Mouse (Mus musculus): ENCODE data around the gene Tmem206.

Tmem206 gene

DNA sequence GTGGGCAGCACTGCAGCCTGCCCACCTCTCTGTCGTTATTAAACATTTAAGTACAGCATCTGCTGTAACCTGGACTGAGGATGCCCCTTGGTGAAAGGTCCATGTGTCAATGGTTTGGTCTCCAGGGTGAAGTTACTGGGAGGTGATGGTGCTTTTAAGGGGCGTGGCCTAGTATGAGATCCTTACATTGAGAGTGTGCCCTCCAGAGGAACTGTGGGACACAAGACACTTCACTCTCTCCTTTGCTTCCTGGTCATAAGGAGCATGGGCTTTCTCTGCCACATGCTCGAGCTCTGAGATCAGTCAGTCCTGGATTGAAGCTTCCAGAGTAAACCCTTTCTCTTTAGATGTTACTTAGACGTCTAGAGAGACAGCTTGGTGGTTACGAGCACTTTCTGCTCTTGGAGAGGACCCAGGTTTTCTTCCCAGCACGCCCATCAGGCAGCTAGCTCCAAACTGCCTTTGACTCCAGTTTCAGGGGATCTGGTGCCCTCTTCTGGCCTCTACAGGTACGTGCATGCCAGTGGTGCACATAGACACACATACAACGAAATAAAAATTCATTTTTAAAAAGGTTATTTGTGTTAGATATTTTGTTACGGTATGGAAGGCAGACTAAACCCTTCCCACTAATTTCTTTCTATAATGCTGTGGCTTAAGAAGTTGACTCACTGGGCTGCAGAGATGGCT is 17.8 kb upstream of the Tmem206 start:
- DNase-seq (ENCODE audit: low spot score in 2 of 2): no peak

DNA sequence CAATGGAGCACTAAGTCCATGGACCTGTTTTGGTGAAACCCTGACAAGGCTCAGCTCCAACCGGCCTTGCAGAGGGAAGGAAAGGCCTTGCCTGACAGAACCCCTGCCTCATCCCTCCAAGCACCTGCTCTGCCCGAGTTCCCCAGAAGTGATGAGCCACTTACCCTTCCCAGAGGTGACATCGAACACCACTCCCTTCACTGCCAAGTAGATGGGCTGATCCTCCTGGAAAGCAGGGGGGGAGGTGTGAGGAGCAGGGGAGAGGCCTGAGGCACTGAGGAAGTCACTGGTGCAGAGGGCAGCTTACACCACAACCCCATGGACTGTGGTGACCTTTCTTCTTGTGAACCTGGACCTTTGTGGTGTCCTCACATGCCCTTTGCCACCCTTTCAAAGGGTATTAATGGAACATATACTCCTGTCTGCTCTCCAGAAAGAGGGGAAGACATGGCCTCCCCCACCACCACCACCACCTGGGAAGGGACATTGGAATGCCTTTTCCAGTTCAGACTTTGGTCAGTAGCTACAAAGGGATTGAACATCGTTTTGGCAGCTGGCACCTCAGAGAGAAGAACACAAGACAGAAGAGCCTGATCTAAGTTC is 14.3 kb upstream of the Tmem206 start:
- DNase-seq (ENCODE audit: low spot score in 2 of 2): no peak

DNA sequence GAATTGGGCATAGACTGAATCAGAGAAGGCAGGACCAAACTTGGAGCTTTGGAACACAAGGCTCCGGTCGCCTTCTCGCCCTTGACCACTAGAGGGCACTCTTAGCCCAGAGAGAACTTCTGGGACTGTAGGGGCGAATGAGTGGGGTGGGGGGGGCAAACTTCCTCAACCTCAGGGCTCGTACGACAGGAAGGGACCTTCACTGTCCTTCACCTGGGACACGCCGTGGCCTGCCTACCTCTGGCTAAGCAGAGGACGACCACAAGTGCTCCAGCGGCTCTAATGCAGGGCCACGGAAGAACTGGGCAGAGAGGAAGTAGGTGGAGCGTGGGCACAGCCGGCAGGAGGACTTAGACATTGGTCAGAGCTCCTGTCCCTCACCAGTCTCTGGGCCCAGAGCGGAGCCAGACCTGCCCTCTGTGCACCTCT is 13.2 kb upstream of the Tmem206 start:
- peak; percentile 80 to 82 for DNase-seq (ENCODE audit: low spot score in 2 of 2)

DNA sequence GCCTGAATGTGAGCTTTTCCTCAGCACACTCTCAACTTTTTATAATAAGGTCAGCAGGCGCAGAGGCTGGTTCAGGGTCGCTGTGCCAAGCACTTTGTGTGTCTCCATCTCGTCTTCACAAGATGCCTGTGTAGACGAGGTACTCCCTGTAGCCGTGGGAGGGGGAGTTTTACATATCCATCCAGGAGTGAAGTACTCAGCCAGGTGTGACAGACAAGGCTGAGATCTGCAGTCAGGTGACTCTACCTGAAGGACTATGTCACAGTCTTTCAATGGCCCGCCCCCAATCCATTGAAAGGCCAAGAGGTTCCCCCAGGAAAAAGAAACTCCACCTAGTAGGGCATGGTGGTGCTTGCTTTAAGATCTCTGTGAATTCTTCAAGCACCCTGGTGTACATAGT is 12.6 kb upstream of the Tmem206 start:
- no peak for DNase-seq (ENCODE audit: low spot score in 2 of 2)

DNA sequence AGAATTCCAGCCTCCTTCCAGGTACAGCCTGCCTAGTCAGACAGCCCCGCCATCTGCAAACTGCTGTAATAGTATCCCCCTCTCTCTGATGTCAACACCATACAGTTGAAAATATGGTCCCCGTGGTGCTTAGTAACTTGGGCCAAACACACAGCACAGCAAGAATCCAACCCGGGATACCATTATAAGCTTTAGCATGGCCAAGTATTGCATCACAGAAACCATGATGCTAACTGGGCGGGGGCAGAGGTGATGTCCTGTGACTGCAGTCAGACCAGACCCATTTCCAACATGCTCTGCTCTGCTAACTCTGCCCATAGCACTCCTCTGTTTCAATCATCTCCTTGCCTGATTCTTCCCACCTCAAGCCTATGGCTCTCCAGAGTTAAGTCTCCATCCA is 11.8 kb upstream of the Tmem206 start:
- no peak for DNase-seq (ENCODE audit: low spot score in 2 of 2)

DNA sequence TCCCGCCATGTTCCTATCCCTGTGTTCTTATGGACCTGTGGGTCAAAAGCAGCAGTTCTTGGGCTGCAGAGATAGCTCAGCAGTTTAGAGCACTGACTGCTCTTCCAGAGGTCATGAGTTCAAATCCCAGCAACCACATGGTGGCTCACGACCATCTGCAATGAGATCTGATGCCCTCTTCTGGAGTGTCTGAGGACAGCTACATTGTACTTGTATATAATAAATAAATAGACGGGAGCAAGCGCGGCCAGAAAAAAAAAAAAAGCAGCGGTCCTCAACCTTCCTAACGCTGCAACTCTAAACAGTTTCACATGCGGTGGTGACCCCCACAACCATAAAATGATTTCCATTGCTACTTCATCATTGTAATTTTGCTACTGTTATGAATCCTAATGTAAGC is 8.9 kb upstream of the Tmem206 start:
- DNase-seq (ENCODE audit: low spot score in 2 of 2): no peak

DNA sequence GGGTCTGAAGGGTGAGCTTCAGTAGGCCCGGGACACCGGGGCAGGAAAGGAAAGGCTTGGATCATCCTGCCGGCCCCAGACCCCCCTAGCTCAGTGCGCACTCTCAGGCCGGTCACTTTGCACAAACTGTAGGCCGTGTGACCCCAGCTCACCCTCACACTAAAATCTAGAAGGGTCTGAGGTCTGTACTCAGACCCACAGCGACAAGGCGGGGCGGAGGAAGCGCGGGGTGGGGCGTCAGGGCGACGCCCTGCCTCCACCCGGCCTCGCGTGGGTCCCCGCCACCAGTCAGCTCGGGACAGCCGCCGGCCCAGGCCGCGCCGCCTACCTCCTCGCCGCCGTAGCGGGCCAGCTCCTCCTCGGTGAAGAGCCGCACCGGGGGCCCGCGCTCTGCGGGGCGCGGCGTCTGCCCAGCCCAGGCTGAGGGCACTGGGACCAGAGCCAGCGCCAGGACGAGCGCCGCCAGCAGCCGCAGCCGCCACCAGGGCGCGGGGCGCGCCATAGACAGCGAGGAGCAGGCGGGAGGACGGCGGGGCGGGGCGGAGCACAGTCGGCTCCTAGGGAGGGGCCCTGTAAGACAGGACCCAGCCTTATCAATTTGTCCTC is 8.0 kb upstream of the Tmem206 start, which contains the start of gene Nenf:
Gene Nenf (minus strand): TSS at position 604 of the 606 bp plus-strand sequence.
- peak; percentile 81 for DNase-seq (ENCODE audit: low spot score in 2 of 2)

DNA sequence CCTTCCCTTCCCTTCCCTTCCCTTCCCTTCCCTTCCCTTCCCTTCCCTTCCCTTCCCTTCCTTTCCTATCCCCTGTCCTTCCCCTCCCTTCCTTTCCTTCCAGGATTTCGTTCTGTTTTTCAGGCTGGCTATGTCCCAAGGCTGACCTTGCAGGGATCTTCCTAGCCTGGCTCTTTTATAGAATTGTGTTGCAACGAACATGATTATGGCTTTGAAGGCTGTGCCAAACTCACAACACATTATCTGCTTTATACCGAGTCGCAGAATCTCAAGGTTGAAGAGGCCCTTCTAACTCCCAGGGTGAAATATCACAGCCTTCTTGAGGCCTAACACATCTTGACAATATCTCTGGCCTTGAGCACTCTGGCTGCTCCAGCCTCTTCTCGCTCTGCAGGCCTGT is 7.0 kb upstream of the Tmem206 start:
- DNase-seq (ENCODE audit: low spot score in 2 of 2): no peak

DNA sequence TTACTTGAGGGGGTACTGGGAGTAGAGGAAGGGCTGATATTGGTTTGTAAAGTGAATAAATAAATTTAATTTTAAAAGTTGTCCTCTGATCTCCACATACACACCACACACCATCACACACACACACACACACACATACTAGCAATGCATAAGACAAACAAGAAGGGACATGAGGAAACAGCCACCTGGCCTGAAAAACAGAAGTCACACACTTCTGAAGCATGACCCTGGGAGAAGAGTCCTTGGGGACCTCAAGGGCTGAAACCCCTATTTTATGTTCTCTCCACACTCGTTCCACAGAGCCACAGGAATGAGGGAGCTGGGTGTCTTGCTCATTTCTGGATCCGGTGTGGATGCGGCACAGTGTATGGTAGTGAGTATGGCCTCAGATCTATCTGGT is 2.3 kb upstream of the Tmem206 start:
- peak; percentile 66 to 73 for DNase-seq (ENCODE audit: low spot score in 2 of 2)

DNA sequence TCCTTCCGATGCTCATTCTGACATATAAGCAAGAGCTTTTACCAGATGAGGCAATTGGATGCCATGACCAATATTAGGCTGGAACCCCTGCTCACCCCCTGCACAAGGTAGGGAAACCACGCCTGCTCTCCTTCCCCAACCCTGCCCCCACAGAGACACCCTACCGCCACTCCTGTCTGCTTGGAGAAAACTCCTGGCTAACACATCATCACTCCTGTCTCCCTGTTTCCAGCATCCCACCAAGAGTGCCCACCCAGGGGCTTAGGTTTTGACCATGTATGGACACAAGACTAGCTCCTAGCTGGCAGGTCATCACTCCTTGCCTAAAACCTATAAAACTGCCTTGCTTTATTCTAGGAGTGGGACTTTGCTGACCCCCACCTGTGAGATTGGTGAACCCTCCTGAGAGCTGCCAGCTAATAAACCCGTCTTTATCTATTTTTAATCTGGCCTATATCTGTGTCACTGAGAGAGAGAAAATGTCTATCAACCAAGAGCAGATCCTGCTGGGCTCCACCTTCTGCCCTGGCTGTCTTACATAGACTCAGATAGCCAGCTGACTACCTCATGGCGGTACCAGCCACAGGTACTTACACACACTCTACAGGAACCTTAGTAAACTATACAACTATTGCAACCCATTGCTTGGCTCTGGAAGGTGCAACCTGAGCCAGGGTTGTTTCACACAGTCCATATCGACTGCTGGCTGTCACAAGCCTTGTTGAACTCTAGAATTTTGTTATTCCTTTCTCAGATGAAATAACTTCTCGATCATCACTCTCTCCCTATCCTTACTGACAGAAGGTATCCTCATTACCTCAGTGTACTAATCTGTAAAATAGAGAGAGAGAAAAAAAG is 750 bp upstream of the Tmem206 start:
- DNase-seq (ENCODE audit: low spot score in 2 of 2): no peak

DNA sequence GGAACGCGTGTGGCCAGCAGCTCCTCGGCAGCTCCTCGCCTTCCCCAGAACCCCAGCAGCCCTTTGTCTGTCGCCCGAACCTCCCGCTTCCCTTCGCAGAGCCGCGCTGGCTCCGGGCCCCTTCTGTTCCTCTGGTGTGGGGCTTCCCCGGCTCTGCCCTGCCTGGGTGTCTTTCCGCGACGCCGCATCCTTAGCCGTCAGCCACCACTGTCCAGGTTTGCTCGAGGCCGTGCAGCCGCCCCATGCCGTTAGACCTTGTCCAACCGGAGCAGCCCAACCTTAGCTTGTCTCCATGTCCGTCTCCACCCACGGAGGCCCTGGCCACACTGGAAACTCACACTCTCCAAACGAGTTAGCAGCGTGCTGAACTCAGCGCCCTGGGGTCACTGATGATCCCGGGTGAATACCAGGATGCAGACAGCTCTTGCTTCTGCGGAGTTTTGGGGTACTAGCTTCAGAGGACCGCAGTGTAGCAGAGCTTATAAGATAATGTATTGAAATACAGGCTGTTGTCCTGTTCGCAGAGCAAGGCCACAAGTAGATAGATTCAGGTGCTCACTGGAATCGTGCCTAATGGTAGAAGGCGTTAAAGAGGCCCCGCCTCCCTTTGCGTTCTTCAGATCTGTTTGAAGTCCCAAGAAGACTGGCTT is 646 bp downstream of the Tmem206 start:
- DNase-seq (ENCODE audit: low spot score in 2 of 2): peak; percentile 82 to 83

DNA sequence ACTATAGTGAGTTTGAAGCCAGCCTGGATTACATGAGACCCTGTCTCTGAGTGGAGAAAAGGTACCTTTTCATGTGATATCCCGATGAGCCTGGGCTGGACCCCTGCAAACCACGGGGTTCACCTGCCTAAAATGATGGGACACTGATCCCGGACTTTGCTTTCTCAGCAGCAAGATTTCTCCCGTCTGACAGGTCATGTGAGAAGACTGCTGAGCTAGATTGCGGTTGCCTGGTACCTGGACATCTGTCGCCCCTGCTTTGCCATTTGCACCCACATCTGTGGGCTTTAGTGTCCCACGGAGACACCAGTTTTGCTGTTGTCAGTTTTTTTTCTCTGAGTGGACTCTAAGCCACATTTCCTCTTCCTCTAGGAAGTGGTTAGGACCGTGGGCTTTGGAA is 1.5 kb downstream of the Tmem206 start:
- no peak for DNase-seq (ENCODE audit: low spot score in 2 of 2)

DNA sequence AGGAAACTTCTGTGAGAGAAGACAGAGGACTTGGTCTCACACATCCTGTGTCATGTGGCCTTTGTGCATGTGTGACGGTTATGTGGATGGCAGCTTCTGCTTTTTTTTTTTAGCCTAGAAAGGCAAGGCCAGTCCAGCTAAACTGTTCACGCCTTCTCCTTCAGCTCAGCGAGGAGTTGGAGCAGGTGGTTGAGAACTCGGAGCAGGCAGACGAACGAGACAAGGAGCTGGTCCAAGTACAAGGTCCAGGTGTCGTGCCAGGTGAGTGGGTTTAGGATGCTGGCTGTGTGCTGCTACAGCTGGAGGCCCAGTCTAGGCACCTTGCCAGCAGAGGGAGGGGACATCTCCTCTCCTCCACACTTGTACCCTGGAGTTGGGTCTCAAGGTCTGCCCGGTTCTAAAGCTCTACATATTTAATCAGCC is 2.3 kb downstream of the Tmem206 start:
- peak; percentile 41 to 51 for DNase-seq (ENCODE audit: low spot score in 2 of 2)

DNA sequence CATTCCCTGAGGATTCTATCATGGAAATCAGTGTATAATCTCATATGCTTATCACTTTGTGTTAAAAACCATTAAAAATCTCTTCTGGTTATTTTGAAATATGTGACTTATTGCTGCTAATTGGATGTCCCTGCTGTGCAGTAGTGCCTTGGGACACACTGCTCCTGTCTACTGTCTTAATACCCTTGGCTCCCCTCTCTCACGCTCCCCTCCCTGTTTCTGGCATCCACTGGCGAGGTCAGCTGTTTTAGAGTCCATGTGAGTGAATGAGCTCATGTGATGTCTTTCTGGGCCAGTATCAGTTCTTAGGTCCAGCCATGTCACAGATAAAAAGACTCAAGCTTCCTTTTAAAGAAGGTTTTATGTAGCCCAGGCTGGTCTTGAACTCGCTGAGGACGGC is 4.6 kb downstream of the Tmem206 start:
- no peak for DNase-seq (ENCODE audit: low spot score in 2 of 2)

DNA sequence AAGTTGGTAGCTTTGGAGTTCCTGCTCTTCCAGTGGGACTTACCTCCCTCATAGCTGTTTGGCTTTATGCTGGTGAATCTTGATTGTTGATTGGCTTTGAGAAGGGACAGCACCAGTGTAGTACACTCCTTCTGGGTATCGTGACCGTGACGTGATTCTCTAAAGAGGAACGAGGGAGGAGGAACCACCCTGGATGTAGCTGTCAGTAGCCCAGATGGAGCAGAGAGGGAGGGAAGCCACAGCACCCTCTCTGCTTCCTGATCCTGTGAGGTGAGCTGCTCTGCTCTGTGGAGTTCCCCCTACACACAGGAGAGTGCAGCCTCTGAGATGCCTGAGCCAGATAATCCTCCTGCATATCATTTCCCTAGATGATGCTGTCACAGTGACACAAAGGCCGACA is 8.8 kb downstream of the Tmem206 start:
- DNase-seq (ENCODE audit: low spot score in 2 of 2): no peak

DNA sequence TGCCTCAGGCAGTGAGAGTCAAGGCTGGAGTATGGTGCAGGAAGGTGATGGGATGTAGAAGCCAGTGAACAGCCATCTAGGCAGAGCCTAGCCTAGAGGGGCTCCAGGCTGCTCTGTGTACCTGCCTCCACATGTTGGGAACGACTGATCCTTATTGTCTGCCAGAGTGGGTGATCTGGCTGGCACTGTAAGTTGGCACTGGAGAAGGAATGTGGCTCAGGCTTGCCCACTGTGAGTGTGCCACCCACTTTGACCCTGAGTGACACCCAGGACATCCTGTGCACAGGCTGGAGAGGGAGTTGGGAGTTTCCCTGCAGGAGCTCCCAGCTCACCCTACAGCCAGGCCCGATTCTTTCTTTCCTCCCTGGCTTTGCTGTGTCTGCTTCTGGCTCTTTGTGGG is 14.2 kb downstream of the Tmem206 start:
- DNase-seq (ENCODE audit: low spot score in 2 of 2): no peak

DNA sequence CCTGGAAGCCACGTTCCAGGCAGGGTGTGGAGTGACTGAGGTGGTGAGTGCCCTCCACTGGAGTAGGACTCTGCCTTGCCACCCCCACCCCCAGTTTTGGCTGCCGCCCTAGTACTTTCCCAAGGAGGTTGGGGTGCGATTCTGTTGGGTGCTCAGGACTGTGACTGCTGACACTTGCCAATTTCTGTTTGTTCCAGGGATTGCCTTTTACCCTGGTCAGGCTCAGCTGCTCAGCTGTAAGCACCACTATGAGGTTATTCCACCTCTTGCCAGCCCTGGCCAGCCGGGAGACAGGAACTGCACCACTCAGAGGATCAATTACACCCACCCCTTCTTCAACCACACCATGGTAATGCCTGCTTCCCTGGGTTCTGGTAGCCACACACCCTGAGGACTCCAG is 14.8 kb downstream of the Tmem206 start:
- no peak for DNase-seq (ENCODE audit: low spot score in 2 of 2)

DNA sequence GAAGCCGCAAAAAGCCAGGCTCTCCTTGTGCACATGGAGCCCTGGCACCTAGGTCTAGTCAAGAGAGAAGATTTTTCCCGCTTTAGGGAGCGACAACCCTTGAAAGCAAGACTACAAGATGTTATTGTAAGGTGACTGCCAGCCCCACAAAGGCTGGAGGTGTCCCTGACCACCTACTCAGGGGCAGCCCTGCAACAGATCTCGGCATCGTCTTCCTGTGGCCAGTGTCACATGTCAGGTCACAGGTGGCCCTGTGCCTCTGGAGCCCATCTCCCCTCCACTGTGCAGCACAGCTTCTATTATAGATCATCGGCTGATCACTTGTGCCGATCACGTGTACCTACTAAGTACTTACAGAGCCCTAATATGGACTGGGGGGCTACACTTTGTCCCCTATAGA is 21.9 kb downstream of the Tmem206 start:
- no peak for DNase-seq (ENCODE audit: low spot score in 2 of 2)

DNA sequence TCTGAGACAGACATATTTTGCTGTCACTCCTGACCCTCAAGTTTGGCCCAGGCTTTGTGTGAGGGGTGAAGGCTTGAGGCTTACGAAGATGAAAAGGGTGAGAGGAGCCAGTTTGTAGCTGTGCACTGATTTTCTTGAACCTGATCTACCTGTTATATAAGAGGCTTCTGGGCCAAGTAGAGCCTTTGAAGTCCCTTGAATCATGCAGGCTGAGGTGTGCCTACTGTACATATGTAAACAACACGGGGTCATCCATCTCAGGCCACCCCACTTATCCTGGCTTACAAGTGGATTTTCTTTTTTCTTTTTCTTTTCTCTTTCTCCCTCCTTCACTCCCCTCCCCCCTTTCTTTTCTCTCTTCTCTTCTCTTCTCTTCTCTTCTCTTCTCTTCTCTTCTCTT is 22.9 kb downstream of the Tmem206 start:
- DNase-seq (ENCODE audit: low spot score in 2 of 2): no peak

DNA sequence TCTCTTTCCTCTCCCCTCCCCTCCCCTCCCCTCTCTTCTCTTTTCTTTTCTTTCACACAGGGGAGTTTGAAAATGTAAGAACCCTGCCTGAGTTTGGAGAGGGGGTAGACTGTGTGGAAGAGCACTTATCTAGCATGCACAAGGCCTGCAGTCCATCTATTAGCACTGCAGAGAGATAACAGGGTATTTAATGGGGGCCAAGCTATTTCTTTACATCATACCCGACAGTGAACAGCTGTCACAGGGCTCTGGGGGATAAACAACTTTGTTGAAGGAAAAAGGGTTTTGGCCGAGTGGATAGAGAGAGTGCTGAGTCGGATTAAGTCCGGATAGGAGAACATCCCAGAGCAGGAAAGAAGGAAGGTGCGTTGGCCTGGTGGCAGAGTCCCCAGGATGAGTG is 23.3 kb downstream of the Tmem206 start:
- no peak for DNase-seq (ENCODE audit: low spot score in 2 of 2)

DNA sequence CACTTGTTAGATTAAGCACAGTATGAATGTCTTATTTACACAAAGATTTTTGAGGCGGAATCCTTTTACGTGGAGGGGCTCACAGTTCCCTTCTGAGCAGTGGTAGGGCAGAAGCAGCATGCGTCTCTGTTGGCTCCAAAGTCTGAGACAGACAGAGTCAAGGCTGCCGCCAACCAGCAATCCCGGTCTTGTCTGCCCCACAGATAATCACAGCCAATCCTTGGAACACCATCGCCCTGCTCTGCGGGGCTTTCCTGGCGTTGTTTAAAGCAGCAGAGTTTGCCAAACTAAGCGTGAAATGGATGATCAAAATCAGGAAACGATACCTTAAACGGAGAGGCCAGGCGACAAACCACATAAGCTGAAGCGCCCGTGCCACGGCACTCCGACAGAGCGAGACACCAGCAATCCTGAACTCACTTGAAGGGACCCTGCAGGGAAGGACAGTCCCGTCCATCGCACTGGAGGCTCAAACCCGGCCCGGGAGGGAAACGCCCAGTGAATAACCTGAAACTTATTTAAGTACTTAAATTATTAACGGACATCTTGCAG is 23.9 kb downstream of the Tmem206 start:
- DNase-seq (ENCODE audit: low spot score in 2 of 2): no peak

DNA sequence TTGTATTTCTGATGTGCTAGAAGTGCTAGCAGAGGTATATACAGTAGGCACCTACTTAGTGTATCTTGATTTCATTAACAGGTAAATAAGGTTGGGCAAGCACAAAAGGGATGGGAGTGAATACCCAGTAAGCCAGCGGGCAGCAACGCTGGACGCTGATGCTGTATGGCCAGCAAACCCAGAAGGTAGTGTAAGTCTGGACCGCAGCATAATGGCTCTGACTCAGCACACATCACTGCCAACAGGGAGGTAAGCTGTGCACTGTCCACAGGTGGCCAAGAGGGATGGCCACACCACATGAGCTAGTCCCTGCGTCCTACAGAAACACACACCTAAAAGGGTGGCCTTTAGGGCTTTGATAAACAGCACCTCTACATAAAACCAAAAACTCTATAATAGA is 24.6 kb downstream of the Tmem206 start:
- no peak for DNase-seq (ENCODE audit: low spot score in 2 of 2)
